Mouse (Mus musculus) thymus, adult 2 months (tissue): ENCODE results near the gene Nox1. TPM values are rescaled to one million over a fixed set of nuclear protein-coding genes. Genes with fewer than 3 reads are reported as not detected.
A peak's percentile ranks its signal among the peaks of the same experiment; 100 is the strongest.

Experiments used
- DNase-seq: peaks from one replicate; pipeline ENCODE4 v3.0.0; 2021
- H3K27ac ChIP-seq: fragments of 200-500 bp; 2 replicates; pipeline ENCODE4 v1.5.1; 2012; ENCODE audit warnings: low read length, control low read depth; ENCODE audit not compliant: control insufficient read depth, insufficient read depth
- H3K27me3 ChIP-seq: fragments of 200-500 bp; 2 replicates; pipeline ENCODE4 v1.6.1; 2012; ENCODE audit warnings: mild to moderate bottlenecking, low read length, moderate library complexity, mixed read lengths; ENCODE audit not compliant: control insufficient read depth, insufficient read depth
- H3K36me3 ChIP-seq: fragments of 200-500 bp; 2 replicates; pipeline ENCODE4 v1.6.1; 2012; ENCODE audit warnings: mild to moderate bottlenecking, low read length, moderate library complexity; ENCODE audit not compliant: control insufficient read depth, insufficient read depth
- H3K4me1 ChIP-seq: fragments of 200-500 bp; replicated peaks from 2 replicates; pipeline ENCODE4 v1.6.1; 2012; ENCODE audit warnings: low read length; ENCODE audit not compliant: control insufficient read depth, insufficient read depth
- H3K4me3 ChIP-seq: fragments of 200-500 bp; 2 replicates; pipeline ENCODE4 v1.5.1; 2012; ENCODE audit warnings: mild to moderate bottlenecking, low read length, control low read depth, moderate library complexity; ENCODE audit not compliant: control insufficient read depth, insufficient read depth
- CTCF ChIP-seq: fragments of 200-500 bp; IDR thresholded peaks from 2 replicates; pipeline ENCODE4 v1.5.1; 2012; ENCODE audit warnings: mild to moderate bottlenecking, control low read depth, low read length, moderate library complexity, borderline replicate concordance; ENCODE audit not compliant: control insufficient read depth, poor library complexity, insufficient read depth; ENCODE audit errors: extremely low read depth
- POLR2A ChIP-seq: fragments of 200-500 bp; IDR thresholded peaks from 2 replicates; pipeline ENCODE4 v1.6.1; 2012; ENCODE audit warnings: mild to moderate bottlenecking, low read length, control low read depth, moderate library complexity; ENCODE audit not compliant: control insufficient read depth, poor library complexity, insufficient read depth; ENCODE audit errors: extremely low read depth
- WGBS: fragments of 180-500 bp; shearing (Covaris S2); methylation state at CpG from one replicate; pipeline ENCODE4 v1.1.7; 2018; 5-methylcytosine and 5-hydroxymethylcytosine counted together
- polyA plus RNA-seq: library from polyadenylated mRNA; depleted of rRNA; stranded (reverse); fragments of >200 nt; gene quantifications from 2 replicates; pipeline ENCODE4 v1.2.3, GENCODE M21; 2012; rRNA removed

Nox1 gene
- polyA plus RNA-seq: 0.19 and 0.34 TPM in 2 replicates

- TF ChIP-seq CTCF (no peak), POLR2A (no peak)
- no peak within 1 kb of the TSS for H3K27ac ChIP-seq
- WGBS: 83% methylated on average over 4 of the region's 4 CpGs
- H3K27me3 ChIP-seq: no peaks in the 10 kb centered on the region
- H3K36me3 ChIP-seq: peaks cover 7% of the 10 kb centered on the region; the same call in 1 of the 2 replicates
- no peak within 1 kb of the TSS for H3K4me3 ChIP-seq
- DNase-seq: no peak
- peaks cover 14% of the 10 kb centered on the region for H3K4me1 ChIP-seq
Observed at GRCm38 (mm10) chrX:134221856-134222255, at the start of gene Nox1. Gene Nox1 (minus strand): TSS chrX:134221956.

GRCm38 (mm10) chrX:134262129-134262528 lies 40.4 kb upstream of the Nox1 start:
- H3K4me3 ChIP-seq: no peak overlapping the region
- no peak for DNase-seq
- H3K27me3 ChIP-seq: no peaks in the 10 kb centered on the region
- TF ChIP-seq CTCF: no peak
- TF ChIP-seq POLR2A: no peak
- H3K27ac ChIP-seq: no peak overlapping the region
- 96% methylated on average over 11 of the region's 11 CpGs for WGBS
- H3K4me1 ChIP-seq: no peaks in the 10 kb centered on the region
- peaks cover 17% of the 10 kb centered on the region; the same call in 1 of the 2 replicates for H3K36me3 ChIP-seq

GRCm38 (mm10) chrX:134261191-134261590 lies 39.4 kb upstream of the Nox1 start:
- WGBS: 91% methylated on average over 5 of the region's 5 CpGs
- no peak for DNase-seq

GRCm38 (mm10) chrX:134248202-134248601 lies 26.4 kb upstream of the Nox1 start:
- no peaks in the 10 kb centered on the region for H3K36me3 ChIP-seq
- no peak overlapping the region for H3K4me3 ChIP-seq
- H3K4me1 ChIP-seq: no peaks in the 10 kb centered on the region
- 95% methylated on average over 2 of the region's 2 CpGs for WGBS
- no peak for DNase-seq
- H3K27ac ChIP-seq: no peak overlapping the region
- TF ChIP-seq CTCF (no peak), POLR2A (no peak)
- H3K27me3 ChIP-seq: no peaks in the 10 kb centered on the region

More at GRCm38 (mm10) chrX:134261191-134261590, 39.4 kb upstream of the Nox1 start:
- Histone ChIP-seq H3K27me3 (no peaks in the 10 kb centered on the region), H3K27ac (no peak overlapping the region), H3K4me3 (no peak overlapping the region), H3K4me1 (no peaks in the 10 kb centered on the region), H3K36me3 (peaks cover 17% of the 10 kb centered on the region; the same call in 1 of the 2 replicates)
- TF ChIP-seq CTCF (no peak), POLR2A (no peak)

- no peak for TF ChIP-seq POLR2A
- TF ChIP-seq CTCF: no peak
- Histone ChIP-seq H3K4me1 (no peaks in the 10 kb centered on the region), H3K36me3 (no peaks in the 10 kb centered on the region; the same call in 1 of the 2 replicates), H3K27ac (no peak overlapping the region), H3K27me3 (no peaks in the 10 kb centered on the region), H3K4me3 (no peak overlapping the region)
- WGBS: 98% methylated on average over 10 of the region's 10 CpGs
- no peak for DNase-seq
Observed at GRCm38 (mm10) chrX:134245946-134246345, 24.2 kb upstream of the Nox1 start.

GRCm38 (mm10) chrX:134238266-134238665 lies 16.5 kb upstream of the Nox1 start:
- H3K36me3 ChIP-seq: peaks cover 11% of the 10 kb centered on the region; the same call in 1 of the 2 replicates
- 44% methylated on average over 10 of the region's 10 CpGs for WGBS
- no peaks in the 10 kb centered on the region; the same call in 1 of the 2 replicates for H3K4me1 ChIP-seq
- peak; percentile 2 for DNase-seq
- TF ChIP-seq CTCF: no peak
- TF ChIP-seq POLR2A: no peak
- no peak overlapping the region for H3K4me3 ChIP-seq
- H3K27ac ChIP-seq: 0 out of 2 replicates have a peak overlapping the region, but pooled peaks have one; percentile 22
- no peaks in the 10 kb centered on the region for H3K27me3 ChIP-seq

GRCm38 (mm10) chrX:134233048-134233447 lies 11.3 kb upstream of the Nox1 start:
- Histone ChIP-seq H3K4me1 (no peaks in the 10 kb centered on the region), H3K27ac (no peak overlapping the region), H3K4me3 (no peak overlapping the region), H3K27me3 (no peaks in the 10 kb centered on the region), H3K36me3 (no peaks in the 10 kb centered on the region)
- DNase-seq: no peak
- WGBS: 100% methylated on average over 1 of the region's 1 CpGs
- TF ChIP-seq CTCF (no peak), POLR2A (no peak)
